In genomic region chr19:29941208-29941607, GRCm38 (mm10) we compare ENCODE assay signal across 23 mouse cellular contexts. TPM values are rescaled to one million over a fixed set of nuclear protein-coding genes. Genes with fewer than 3 reads are reported as not detected.
"Had no signal": no experiment of that assay in that cellular context is flagged by ENCODE, and none has a peak within 500 bp of the region (broad histone marks: within the 10 kb centered on the region; RNA-seq: fewer than 3 reads in every experiment).

No protein-coding gene starts in this region.

- H3K9ac ChIP-seq: kidney, embryonic 15.5 days; limb, embryonic 12.5 days; limb, embryonic 15.5 days; liver, embryonic 14.5 days; liver, postnatal 0 days; lung, embryonic 14.5 days; midbrain, embryonic 13.5 days; neural tube, embryonic 13.5 days had no signal

- H3K36me3 ChIP-seq: kidney, embryonic 15.5 days; limb, embryonic 12.5 days; limb, embryonic 15.5 days; midbrain, embryonic 10.5 days; midbrain, embryonic 13.5 days; neural tube, embryonic 13.5 days had no signal

- ATAC-seq: midbrain, embryonic 13.5 days; midbrain, embryonic 16.5 days had no signal

- H3K4me3 ChIP-seq: kidney, embryonic 15.5 days; limb, embryonic 12.5 days; limb, embryonic 15.5 days; midbrain, embryonic 10.5 days; midbrain, embryonic 13.5 days; myocyte; neural tube, embryonic 13.5 days had no signal

- H3K4me2 ChIP-seq: limb, embryonic 12.5 days; limb, embryonic 15.5 days; lung, embryonic 14.5 days; midbrain, embryonic 13.5 days; neural tube, embryonic 13.5 days had no signal

- H3K27ac ChIP-seq: limb, embryonic 12.5 days; limb, embryonic 15.5 days; liver, embryonic 14.5 days; macrophage; midbrain, embryonic 10.5 days; midbrain, embryonic 13.5 days; neural tube, embryonic 13.5 days had no signal

- DNase-seq: kidney, postnatal 14 days; kidney, postnatal 4 days; left cerebral cortex, postnatal 4 days; liver, postnatal 0 days; lung, embryonic 14.5 days; retina, postnatal 1 day; right cerebral cortex, postnatal 25 days; thymus, adult 18-20 months; thymus, postnatal 14 days; thymus, postnatal 4 days had no signal

- H3K9me3 ChIP-seq: kidney, embryonic 15.5 days; limb, embryonic 12.5 days; limb, embryonic 15.5 days; megakaryocyte, embryonic 14.5 days; midbrain, embryonic 10.5 days; midbrain, embryonic 13.5 days; neural tube, embryonic 13.5 days had no signal

- H3K27me3 ChIP-seq: kidney, embryonic 15.5 days; limb, embryonic 12.5 days; limb, embryonic 15.5 days; megakaryocyte, embryonic 14.5 days; midbrain, embryonic 13.5 days; neural tube, embryonic 13.5 days had no signal

RNA-seq across cellular contexts. Expression of gene Il33, which starts 16.3 kb away (rescaled TPM):
- total RNA-seq: monocyte, adult 5-6 weeks; neutrophil, adult 5-6 weeks had no signal
- polyA plus RNA-seq: macrophage had no signal
